Mouse (Mus musculus) olfactory bulb, adult 2 months (tissue): ENCODE measurements at regions not wholly inside any gene's neighbourhood (a gene's known extent, or its start where the extent isn't known, plus 50 kb on each side); places are given as distances from the start of the nearest gene placed in this dataset.

Experiments used
- H3K27ac ChIP-seq: fragments of 200-500 bp; 2 replicates; pipeline ENCODE4 v1.5.1; 2012; ENCODE audit warnings: low read depth, low read length; ENCODE audit not compliant: insufficient read depth
- H3K4me1 ChIP-seq: fragments of 200-500 bp; 2 replicates; pipeline ENCODE4 v1.6.1; 2012; ENCODE audit warnings: low read length; ENCODE audit not compliant: control insufficient read depth, insufficient read depth
- H3K4me3 ChIP-seq: fragments of 200-500 bp; 2 replicates; pipeline ENCODE4 v1.5.1; 2012; ENCODE audit warnings: mild to moderate bottlenecking, low read depth, low read length, moderate library complexity; ENCODE audit not compliant: insufficient read depth
- CTCF ChIP-seq: fragments of 200-500 bp; IDR thresholded peaks from 2 replicates; pipeline ENCODE4 v1.5.1; 2012; ENCODE audit warnings: low read depth, mild to moderate bottlenecking, low read length, moderate library complexity; ENCODE audit not compliant: insufficient read depth
- POLR2A ChIP-seq: fragments of 200-500 bp; IDR thresholded peaks from 2 replicates; pipeline ENCODE4 v1.6.1; 2012; ENCODE audit warnings: mild to moderate bottlenecking, low read depth, low read length, moderate library complexity; ENCODE audit not compliant: insufficient read depth
- WGBS: fragments of 180-500 bp; shearing (Covaris S2); methylation state at CpG from one replicate; pipeline ENCODE4 v1.1.7; 2018; 5-methylcytosine and 5-hydroxymethylcytosine counted together

- TF ChIP-seq POLR2A (no peak), CTCF (no peak)
- Histone ChIP-seq H3K27ac (no peak overlapping the region), H3K4me1 (no peaks in the 10 kb centered on the region), H3K4me3 (no peak overlapping the region)
- 33% methylated on average over 6 of the region's 6 CpGs for WGBS
These were observed 389.7 kb downstream of the Nucb2 start for GRCm38 (mm10) chr7:116893846-116894245.

- WGBS: 63% methylated on average over 6 of the region's 6 CpGs
These were observed 411.6 kb downstream of the Nucb2 start for GRCm38 (mm10) chr7:116915797-116916196.

GRCm38 (mm10) chr7:116917921-116918670, 413.9 kb downstream of the Nucb2 start:
- Histone ChIP-seq H3K4me3 (no peak overlapping the region), H3K27ac (no peak overlapping the region), H3K4me1 (no peaks in the 10 kb centered on the region)
- no peak for TF ChIP-seq CTCF
- TF ChIP-seq POLR2A: no peak
- 96% methylated on average over 6 of the region's 6 CpGs for WGBS

More at GRCm38 (mm10) chr7:116915797-116916196, 411.6 kb downstream of the Nucb2 start:
- no peak for TF ChIP-seq CTCF
- no peak for TF ChIP-seq POLR2A
- H3K4me1 ChIP-seq: no peaks in the 10 kb centered on the region
- no peak overlapping the region for H3K27ac ChIP-seq
- no peak overlapping the region for H3K4me3 ChIP-seq

- Histone ChIP-seq H3K27ac (no peak overlapping the region), H3K4me3 (no peak overlapping the region), H3K4me1 (no peaks in the 10 kb centered on the region)
- TF ChIP-seq POLR2A (no peak), CTCF (no peak)
- WGBS: 88% methylated on average over 2 of the region's 2 CpGs
These were observed 434.3 kb upstream of the Xylt1 start for GRCm38 (mm10) chr7:116946448-116946847.

GRCm38 (mm10) chr7:116959196-116959895, 421.4 kb upstream of the Xylt1 start:
- H3K27ac ChIP-seq: no peak overlapping the region
- WGBS: 85% methylated on average over 14 of the region's 14 CpGs
- no peak for TF ChIP-seq CTCF
- TF ChIP-seq POLR2A: no peak

GRCm38 (mm10) chr7:116963839-116964238, 416.9 kb upstream of the Xylt1 start:
- Histone ChIP-seq H3K4me1 (no peaks in the 10 kb centered on the region), H3K4me3 (no peak overlapping the region), H3K27ac (no peak overlapping the region)
- 59% methylated on average over 6 of the region's 6 CpGs for WGBS
- TF ChIP-seq CTCF: no peak
- TF ChIP-seq POLR2A: no peak

More at GRCm38 (mm10) chr7:116959196-116959895, 421.4 kb upstream of the Xylt1 start:
- H3K4me3 ChIP-seq: no peak overlapping the region
- H3K4me1 ChIP-seq: no peaks in the 10 kb centered on the region

- H3K27ac ChIP-seq: no peak overlapping the region
- H3K4me1 ChIP-seq: no peaks in the 10 kb centered on the region
- H3K4me3 ChIP-seq: no peak overlapping the region
- WGBS: 77% methylated on average over 2 of the region's 2 CpGs
- TF ChIP-seq CTCF (no peak), POLR2A (no peak)
These were observed 389.4 kb upstream of the Xylt1 start for GRCm38 (mm10) chr7:116991351-116991750.

GRCm38 (mm10) chr7:116992166-116992565, 388.6 kb upstream of the Xylt1 start:
- no peak overlapping the region for H3K4me3 ChIP-seq
- TF ChIP-seq POLR2A (no peak), CTCF (no peak)
- no peak overlapping the region for H3K27ac ChIP-seq

GRCm38 (mm10) chr7:116995770-116996169, 385.0 kb upstream of the Xylt1 start:
- WGBS: 86% methylated on average over 3 of the region's 3 CpGs
- Histone ChIP-seq H3K4me1 (no peaks in the 10 kb centered on the region), H3K4me3 (no peak overlapping the region), H3K27ac (no peak overlapping the region)
- TF ChIP-seq CTCF (no peak), POLR2A (no peak)

More at GRCm38 (mm10) chr7:116992166-116992565, 388.6 kb upstream of the Xylt1 start:
- H3K4me1 ChIP-seq: no peaks in the 10 kb centered on the region
